Mouse (Mus musculus) ES-E14 (cell line): ENCODE results near the gene Nfasc.

Experiments used
- CHD2 ChIP-seq: IDR thresholded peaks from 2 replicates; pipeline ENCODE4 v1.6.1; 2014; ENCODE audit warnings: mild to moderate bottlenecking, low read depth, low read length, inconsistent platforms
- ZC3H11A ChIP-seq: IDR thresholded peaks from 2 replicates; pipeline ENCODE4 v1.6.1; 2012; ENCODE audit warnings: low read depth, mild to moderate bottlenecking, inconsistent platforms, low read length, borderline replicate concordance

DNA sequence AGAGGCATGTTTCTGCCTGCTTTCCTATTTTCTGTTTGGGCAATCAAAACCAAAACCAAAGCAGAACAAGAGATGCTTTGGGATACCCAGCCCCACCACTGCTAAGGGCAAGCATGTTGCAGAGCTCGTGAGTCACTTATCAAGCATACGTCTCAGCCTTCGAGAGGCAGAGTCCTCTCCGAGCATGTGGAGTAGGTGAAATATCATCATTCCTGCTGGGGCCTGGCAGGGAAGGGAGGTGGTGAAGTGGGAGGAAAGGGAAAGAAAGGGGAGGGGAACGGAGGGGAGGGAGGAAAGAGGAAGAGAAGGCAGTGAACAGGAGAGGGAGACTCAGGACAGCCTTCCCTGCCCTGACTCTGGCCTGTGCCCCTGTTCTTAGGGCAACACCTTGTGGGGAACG lies 4.0 kb upstream of the Nfasc start:
- TF ChIP-seq ZC3H11A (no peak), CHD2 (no peak)
